Mouse (Mus musculus) fibroblast of lung, adult 2 months (primary cell): ENCODE results near the gene Supt5.
A peak's percentile ranks its signal among the peaks of the same experiment; 100 is the strongest.
"Not testable (repeated sequence)": the region's sequence is repeated elsewhere in the genome, so short reads cannot be mapped to it uniquely, and the experiment has no call there.

ENCODE experiments used
- DNase-seq: peaks from one replicate; pipeline ENCODE4 v3.0.0-alpha.2; 2011; ENCODE audit warnings: low read depth

The Supt5 gene

GRCm38 (mm10) chr7:28338108-28338998 is at the start of gene Supt5:
TSS of gene Supt5 (minus strand) at chr7:28338746.
- peak; percentile 95 for DNase-seq

GRCm38 (mm10) chr7:28387384-28387783 is 48.8 kb upstream of the Supt5 start:
- DNase-seq: not testable (repeated sequence)

DNA sequence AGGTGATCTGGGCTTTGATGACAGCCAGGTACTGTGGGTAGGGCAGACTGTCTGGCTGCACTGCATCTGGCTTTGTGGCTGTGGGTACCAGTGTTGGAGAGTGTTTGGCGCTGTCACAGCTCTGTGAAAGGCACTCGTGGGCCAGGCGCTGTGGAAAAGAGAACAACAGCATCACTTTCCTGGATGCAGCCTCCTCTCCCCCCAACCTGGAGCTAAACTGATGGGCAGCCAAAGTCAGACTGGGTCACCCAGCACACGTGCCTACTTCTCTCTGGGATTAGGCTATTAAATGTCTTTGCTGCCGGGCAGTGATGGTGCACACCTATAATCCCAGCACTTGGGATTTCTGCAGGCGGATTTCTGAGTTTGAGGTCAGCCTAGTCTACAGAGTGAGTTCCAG is 48.3 kb upstream of the Supt5 start:
- DNase-seq: not testable (repeated sequence)

DNA sequence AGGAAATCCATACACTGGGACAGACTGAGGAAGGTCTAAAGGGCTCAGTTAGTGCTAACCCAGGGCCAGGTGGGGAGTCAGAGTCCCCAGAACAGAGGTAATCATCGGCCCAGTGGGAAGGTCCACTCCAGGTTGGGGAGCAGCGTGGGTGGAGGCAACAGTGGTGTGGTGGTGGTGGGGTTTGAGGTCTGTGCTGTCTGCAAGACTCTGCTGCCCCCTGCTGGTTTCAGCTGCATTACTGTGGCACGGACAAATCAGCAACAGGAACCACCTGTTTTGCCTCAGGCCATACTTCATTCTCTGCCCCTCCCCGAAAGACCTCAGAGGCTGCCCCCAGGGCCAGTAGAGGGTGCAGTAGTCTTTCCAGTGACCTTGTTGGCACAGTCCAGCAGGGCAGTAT is 47.9 kb upstream of the Supt5 start:
- peak; percentile 62 for DNase-seq

DNA sequence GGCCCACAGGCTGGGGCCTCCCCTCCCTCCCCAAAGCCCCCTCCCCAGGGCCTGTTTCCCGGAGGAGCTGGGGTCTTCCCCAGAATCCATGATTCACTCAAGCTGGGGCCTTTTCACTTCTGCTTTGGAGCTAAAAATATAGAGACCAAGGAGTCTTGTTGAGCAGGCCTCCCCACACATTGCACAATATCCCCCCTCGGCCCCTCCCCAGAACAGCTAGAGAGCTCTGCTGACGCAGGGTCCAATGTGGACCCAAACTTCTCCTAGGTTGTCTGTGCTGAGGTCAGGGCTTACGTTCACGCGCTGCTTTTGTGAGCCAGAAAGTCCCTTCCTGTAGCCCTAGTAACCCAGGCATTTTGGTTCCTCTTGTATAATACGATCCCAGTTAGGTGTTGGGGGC is 47.5 kb upstream of the Supt5 start:
- DNase-seq: no peak

GRCm38 (mm10) chr7:28385196-28385595 is 46.6 kb upstream of the Supt5 start:
- no peak for DNase-seq

DNA sequence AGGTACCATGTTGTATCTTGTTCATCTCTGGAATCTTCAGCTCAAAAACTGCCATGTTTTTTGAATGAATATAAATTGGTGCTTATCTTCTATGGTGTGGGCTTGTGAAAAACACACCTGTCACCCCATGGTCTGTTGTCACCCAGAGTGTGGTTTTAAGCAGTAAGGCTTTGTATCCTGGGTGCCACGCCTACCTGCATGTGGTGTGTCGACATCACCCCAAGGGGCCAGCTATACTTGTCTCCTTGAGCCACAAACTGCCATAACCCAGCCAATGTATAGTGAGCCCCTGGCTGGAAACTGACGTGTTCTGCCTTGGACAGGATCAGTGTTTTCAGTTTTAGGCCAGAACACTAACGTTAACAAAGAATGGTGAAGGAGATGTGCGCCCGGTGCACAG is 45.6 kb upstream of the Supt5 start:
- DNase-seq: no peak

DNA sequence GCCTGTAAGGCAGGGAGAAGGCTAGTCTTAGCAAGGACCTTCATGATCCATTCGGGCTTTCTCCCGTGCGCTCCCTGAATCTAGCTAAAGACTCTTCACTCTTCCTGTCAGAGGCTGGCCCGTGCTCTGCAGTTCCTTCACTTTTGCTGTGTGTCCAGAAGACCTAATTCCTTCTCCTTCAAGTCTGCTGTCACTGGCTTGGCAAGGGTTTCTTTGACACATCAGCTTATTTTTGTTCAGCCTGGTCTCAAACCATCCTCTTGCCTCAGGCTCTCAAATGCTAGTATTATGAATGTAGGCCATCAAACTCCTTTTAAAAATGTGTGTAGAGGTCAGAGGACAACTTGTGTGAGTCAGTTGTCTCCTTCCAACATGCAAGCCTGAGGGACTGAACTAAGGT is 45.1 kb upstream of the Supt5 start:
- DNase-seq: no peak

GRCm38 (mm10) chr7:28382981-28383396 is 44.4 kb upstream of the Supt5 start:
- peak; percentile 71 for DNase-seq

GRCm38 (mm10) chr7:28382347-28382951 is 43.9 kb upstream of the Supt5 start:
- no peak for DNase-seq

DNA sequence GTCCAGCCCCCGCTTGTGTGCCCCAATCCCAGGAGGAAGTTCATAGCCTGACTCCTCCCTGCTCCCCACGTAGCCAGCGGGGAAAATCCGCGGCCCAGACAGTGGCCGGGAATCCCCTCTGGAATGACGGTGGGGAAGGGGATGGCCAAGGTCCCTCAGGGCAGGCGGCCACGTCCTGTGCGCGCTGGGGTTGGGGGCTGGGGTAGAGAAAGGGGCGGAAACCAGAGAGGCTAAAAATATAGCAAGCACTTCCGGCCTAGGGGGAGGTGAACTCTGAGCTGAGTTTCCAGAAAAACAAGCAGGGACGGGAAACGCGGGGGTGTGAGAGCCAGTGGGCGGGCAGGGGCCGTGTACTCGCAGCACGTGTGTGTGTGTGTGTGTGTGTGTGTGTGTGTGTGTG is 43.4 kb upstream of the Supt5 start:
- peak; percentile 80 for DNase-seq

- DNase-seq: peak; percentile 95
Measured at GRCm38 (mm10) chr7:28381017-28381790, 42.7 kb upstream of the Supt5 start.

DNA sequence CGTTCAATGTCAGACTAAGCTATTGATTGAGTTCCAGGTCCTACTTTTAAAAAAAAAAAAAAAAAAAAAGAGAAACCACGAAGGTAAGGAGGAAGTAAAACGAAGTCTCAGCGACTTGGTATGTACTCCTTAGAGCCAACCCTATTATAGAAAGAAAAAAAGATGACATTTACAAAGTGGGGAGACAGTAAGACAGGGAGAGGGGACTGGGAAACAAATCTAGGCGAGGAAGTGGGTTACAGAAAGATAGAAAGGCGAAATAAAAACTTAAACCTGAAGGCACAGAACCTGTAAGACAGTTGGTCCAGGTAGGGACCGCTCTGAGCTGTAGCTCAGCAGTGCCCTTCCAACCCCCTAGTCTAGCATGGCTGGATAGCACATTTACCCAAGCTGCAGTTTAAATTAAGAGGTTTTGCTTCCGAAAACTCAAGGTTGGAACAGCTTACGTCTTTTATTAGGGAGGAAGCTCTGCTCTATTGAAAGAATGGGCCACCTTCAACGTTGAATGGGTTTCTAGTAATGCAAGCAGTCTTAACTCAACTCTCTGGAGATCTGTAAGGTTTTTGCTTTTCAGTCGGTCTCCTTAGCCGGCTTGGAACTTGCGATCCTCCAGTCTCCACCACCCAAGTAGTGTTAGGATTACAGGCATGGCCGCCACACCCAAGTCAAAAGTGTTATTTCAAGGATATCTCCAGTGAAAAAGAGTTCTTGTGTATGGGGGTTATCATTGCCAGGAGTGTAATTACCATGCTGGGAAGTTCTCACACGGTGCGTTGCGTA is 41.9 kb upstream of the Supt5 start, which contains the start of gene Zfp36:
Zfp36 (minus strand) TSS at position 17 of the 780 bp plus-strand sequence.
- DNase-seq: no peak

DNA sequence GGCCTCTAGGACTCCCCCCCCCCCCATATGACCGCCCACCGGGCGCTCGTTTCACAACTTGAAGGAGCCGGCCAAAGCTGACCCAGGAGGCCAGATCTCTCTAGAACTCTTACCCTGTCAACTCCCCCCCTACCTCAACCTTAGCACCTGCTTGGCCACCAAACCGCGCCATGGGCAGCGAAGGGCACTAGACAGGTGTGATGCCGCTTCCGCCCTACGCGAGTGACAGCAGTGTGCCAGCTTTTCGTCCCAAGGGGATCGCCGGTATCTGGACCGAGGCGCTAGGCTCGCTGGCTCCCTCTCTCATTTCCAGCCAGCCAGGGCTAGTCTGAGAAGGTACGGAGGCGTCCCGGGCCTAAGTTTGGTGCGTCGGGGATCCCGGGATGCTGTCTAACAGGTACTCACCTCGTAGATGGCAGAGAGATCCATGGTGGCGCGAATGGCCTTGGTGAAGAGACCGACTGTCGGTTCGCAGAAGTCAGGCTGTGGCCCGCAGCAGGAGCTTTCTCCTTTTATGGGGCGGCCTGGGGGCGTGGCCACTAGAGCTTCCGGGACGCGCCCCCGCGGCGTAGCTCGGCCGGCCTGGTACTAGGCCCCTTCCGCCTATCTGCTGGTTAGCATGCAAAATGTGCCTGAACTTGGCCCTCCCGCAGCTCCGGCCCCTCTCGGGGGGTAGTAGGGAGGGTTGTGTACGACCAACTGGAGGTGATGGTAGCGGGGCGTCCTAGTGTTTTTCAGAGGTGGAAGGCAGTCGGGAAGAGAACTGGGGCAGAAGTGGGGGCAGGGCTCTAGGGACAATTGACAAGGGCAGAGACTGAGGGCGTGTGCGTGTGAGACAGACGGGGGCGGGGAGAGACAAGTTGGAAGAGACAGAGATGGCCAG is 40.5 kb upstream of the Supt5 start:
- DNase-seq: peak; percentile 59

DNA sequence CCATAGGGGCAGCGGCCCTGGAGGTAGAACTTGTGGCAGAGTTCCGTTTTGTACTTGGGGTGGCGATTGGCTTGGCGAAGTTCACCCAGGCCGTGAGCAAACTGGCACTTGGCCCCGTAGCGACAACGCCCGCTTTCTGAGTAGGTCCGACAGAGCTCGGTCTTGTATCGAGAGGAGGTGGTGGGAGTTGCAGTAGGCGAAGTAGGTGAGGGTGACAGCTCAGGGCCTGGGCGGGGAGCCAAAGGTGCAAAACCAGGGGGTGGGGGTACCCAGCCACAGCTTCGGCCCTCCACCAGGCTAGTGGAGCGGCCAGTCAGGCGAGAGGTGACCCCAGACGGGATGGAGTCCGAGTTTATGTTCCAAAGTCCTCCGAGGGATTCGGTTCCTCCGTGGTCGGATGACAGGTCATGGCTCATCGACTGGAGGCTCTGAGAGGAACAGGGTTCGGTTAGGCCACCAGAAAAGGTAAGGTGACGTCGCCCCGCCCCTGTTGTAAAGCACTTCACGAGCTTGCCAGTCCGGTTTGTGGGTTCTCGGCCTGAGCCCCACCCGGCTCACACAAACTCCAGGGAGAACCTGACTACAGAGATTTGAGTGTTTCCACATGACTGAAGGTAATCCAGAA is 39.6 kb upstream of the Supt5 start:
- DNase-seq: no peak

- DNase-seq: no peak
Measured at GRCm38 (mm10) chr7:28377190-28378065, 38.9 kb upstream of the Supt5 start.

GRCm38 (mm10) chr7:28376011-28376771 is 37.6 kb upstream of the Supt5 start:
- no peak for DNase-seq

DNA sequence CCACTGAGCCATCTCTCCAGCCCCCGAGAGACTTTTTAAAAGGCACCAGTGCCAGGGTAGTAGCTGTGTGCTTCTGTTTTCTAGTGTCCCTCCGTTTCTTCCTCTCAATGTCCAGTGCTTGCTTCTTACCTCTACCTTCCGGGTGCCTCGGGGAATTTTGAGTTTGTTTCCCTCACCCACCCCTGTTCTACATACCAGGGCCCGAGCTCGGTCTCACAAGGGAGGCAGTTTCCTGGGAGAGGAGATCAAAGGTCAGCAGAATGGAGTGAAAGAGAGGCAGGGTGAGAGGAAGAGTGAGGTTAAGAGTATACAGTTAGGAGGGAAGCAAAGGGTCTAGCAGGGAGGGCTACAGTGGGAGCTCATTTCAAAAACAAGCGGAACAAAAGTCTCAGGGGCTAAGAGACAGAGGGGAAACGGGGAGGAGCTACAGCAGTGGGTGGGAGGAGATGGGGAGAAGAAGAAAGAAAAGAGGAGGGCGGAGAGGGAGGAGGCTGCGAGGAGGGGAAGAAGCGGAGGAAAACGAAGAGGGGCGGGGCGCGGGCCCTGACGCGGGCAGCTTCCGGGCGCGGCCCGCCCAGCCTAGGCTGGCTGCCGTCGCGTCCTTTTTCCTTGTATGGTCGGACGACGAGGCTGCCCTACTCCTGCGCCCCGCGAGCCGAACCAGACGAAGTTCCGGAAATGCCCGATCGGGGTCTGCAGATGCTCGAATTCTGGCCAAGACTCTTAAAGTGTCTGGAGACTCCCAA is 36.8 kb upstream of the Supt5 start:
- DNase-seq: peak; percentile 71
